Mouse (Mus musculus): ENCODE measurements at regions not wholly inside any gene's neighbourhood (a gene's known extent, or its start where the extent isn't known, plus 50 kb on each side); places are given as distances from the start of the nearest gene placed in this dataset.
"Not testable (repeated sequence)": the region's sequence is repeated elsewhere in the genome, so short reads cannot be mapped to it uniquely, and the experiment has no call there.

GRCm38 (mm10) chr4:124396566-124397283 is 213.9 kb downstream of the 3100002H09Rik start:
- peak; percentile 14 to 32 for DNase-seq (ENCODE audit: inconsistent age in 2 of 2, low spot score in 1 of 2)

- DNase-seq (ENCODE audit: inconsistent age in 2 of 2, low spot score in 1 of 2): no peak
Measured at GRCm38 (mm10) chr4:124395966-124396395, 214.6 kb downstream of the 3100002H09Rik start.

DNA sequence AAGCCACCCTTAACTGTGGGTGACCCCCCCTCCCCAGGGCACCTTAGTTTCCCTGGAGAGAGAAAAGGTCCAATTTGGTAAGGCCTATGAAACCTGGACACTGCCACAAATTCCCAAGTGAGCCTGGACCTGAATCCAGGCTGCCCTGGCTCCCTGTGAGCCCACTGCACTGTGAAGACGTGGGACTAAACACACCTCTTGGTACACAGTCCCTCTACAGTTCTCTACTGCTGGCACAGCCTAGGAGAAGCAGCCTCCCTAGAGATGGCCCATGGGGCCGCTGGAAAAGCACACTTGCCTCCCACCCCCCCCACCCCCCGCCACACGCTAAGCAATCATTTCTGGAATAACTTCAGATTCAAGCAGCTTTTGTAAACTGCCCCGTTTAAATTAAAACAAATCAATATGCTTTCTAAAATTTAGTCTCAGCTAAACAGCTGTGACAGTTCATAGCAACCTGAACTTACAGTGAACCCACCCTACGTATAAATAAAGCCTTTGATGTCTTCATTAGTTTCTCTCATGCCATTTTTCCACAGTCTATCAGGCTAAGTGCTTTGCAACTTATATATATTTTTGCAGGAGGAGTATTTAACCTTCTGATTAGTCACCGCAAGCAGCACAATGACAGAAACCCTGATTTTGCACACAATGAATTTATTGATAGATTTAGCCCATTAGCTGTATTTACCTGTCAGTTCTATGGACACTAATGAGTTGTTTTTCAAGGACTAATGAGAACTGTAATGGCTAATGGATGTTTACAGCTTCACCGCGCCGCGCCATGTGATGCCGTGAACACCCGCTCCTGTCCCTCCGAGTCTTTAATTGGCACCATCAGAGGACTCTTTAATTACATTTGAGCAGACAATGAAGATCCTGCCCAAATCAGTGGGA is 215.3 kb downstream of the 3100002H09Rik start:
- DNase-seq (ENCODE audit: inconsistent age in 2 of 2, low spot score in 1 of 2): no peak

DNA sequence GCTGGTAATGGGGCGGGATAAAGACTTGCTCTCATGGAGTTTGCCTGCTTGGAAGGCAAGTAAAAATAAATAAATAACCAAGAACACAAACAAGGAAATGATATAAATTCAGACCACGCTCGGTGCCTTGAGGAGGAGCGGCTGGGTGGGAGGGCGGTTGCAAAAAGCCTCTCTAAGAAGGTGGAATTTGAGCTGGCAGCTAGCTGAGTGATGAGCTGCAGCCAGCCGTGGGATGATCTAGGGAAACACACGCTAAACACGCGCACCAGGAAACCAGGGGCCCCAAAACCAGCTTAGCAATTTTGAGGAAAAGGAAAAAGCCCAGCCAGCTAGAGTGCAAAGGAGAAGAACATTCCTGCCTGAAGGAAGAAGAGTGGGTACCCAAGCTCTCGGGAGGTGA is 217.0 kb downstream of the 3100002H09Rik start:
- no peak for DNase-seq (ENCODE audit: inconsistent age in 2 of 2, low spot score in 1 of 2)

GRCm38 (mm10) chr4:124389067-124389466 is 221.5 kb downstream of the 3100002H09Rik start:
- DNase-seq (ENCODE audit: inconsistent age in 2 of 2, low spot score in 1 of 2): no peak

DNA sequence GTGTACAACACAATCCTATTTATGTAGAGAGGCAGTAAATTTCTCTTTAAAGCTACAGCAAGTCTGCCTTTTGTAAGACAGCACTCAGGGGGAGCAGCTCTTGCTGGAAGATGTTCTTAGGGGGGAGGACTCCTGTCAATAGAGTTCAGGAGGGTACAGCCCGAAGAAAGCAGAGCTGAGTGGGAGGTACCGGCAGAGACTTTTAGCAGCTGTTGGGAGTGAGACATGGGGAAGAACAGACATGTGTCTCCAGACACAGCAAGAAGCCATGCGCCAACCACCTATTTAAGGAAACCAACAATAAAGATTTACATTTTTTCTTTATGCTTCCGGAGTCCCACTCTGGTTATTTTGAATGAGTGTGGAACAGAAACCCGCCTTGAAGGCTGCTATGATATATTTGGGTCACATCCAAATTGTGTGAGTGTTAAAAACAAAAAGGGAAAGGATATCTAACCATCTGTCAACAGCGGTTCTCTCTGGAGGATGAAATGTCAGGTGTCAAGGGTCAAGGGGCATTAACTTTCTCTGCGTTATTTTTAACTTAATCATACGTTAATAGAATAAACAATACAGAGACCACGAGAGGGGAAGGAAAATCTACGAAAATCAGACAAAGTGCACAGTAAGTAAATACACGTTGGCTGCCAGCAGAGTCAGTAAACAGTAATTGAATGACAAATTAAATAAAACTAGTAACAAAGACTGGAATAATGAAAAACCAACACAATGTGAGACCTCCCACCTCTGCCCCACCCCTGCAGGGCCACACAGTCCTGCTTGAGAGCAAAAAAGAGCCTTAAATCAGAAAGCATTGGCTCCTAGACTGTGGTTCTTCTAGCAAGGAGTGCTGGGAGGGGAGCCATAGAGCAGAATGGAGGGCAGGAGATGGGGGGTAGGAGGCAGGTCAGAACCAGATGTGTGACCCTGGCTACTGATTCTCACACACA is 225.2 kb downstream of the 3100002H09Rik start:
- no peak for DNase-seq (ENCODE audit: inconsistent age in 2 of 2, low spot score in 1 of 2)

DNA sequence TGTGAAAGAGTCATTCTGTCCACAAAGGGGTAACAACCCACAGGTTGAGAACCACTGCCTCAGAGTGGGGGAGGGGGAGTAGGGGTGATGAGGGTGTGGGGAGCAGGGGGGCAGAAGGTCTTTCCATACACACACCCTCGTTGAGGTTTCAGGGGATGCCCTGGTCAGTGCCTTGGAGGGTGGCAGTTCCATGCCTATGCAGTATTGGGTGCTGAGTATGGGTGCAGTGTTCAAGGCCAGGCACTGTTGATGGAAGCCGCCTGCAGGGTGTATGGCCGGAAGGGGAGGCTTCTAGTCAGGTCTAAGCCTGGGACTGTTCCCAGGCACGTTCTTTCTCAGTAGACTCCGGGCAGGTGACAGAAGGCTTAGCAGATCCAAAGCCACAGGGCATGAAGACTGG is 234.1 kb downstream of the 3100002H09Rik start:
- DNase-seq (ENCODE audit: inconsistent age in 2 of 2, low spot score in 1 of 2): no peak

DNA sequence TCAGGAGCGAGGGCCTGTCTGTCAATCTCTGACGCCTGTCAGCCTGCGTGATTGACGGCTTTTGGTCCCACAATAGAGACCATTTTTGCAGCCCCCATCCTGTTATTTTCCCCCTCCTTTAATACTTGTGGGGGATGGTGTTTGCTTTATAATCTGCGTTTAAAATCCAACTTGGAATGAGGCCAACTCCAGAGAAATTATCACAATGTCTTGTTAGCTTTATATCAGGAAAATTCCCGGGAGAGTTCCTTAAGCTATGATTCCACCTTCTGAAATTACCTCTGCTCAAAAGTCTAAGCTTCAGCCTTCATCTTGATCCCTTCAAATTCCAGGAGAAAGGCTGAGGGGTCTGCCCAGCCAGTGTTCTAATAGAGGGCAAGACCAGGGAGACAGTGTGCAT is 235.0 kb downstream of the 3100002H09Rik start:
- DNase-seq (ENCODE audit: inconsistent age in 2 of 2, low spot score in 1 of 2): no peak

DNA sequence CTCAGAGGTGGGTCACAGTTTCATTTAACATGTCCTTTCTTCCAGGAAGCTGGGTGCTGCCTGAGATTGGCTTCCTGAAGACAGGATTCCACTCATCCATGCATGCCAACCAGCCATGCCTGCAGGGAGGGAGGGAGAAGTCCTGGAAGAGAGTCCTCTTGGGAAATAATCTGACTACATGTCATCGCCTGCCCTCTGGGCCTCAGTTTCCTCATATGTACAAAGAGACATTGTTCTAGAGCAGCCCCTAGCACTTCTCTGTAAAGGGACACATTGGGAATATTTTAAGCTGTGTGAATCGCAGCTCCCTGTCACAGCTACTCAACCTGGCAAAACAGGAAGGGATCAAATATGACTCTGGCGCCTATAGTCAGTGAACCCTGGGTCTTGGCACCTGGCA is 241.8 kb downstream of the 3100002H09Rik start:
- DNase-seq (ENCODE audit: inconsistent age in 2 of 2, low spot score in 1 of 2): no peak

DNA sequence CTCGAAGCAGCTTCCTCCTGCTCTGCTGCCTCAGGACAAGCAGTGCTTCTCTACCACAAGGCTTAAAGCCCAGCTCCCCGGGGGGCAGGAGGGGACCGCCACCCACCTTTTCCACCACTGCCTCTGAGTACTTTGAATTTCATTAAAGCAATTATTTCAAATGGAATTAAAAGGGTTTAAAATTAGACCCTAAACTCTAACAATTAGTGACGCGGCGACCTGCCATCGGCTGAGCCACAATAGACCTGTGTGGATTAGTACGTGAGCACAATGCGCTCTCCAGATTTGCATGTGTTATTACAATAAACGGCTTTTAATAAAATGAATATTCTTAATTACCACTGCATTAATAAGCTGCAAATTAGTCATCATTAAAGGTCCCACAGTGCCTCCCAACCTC is 242.5 kb downstream of the 3100002H09Rik start:
- DNase-seq (ENCODE audit: inconsistent age in 2 of 2, low spot score in 1 of 2): no peak

GRCm38 (mm10) chr4:124360578-124360908 is 250.1 kb downstream of the 3100002H09Rik start:
- DNase-seq (ENCODE audit: inconsistent age in 2 of 2, low spot score in 1 of 2): no peak

DNA sequence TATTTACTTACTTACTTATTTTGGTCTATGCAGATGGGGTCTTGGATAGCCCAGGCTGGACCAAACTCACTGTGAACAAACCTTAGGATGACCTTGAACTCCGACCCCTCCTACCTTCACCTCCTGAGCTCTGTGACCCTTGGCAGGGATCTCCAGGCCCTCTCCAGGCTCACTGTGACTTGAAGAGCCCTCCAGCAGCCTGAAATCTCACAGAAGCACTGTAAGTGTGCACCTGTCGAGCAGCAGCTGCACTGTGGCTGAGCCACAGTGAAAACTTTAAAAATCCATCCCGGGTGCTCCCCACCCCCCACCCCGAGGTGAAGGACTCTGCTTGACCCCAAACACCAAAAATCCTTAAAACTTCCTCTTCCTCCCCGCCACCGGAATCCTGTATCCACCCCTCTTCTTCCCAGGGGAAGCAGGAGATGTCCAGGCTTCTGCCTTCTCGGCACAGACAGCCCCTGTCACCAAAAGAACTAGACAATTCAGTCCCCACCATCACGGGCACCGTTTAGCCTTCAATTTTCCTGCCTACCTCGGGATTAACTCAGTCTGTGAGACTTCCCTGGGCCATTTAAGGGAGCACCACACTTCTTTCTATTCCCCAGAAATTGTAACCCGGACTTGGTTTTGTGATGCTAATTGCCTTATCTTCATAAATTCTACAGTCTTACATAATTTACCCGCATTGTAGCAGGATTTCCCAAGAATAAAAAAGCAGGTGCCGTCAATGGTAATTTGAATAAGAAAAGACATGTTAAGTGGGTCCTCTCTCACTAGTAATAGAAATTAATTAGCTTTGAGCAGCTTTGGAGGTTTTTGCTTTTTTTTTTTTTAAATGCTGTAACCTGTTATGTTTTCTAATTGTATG is 250.7 kb downstream of the 3100002H09Rik start:
- no peak for DNase-seq (ENCODE audit: inconsistent age in 2 of 2, low spot score in 1 of 2)

GRCm38 (mm10) chr4:124358456-124358855 is 252.1 kb downstream of the 3100002H09Rik start:
- not testable (repeated sequence) for DNase-seq (ENCODE audit: inconsistent age in 2 of 2, low spot score in 1 of 2)

DNA sequence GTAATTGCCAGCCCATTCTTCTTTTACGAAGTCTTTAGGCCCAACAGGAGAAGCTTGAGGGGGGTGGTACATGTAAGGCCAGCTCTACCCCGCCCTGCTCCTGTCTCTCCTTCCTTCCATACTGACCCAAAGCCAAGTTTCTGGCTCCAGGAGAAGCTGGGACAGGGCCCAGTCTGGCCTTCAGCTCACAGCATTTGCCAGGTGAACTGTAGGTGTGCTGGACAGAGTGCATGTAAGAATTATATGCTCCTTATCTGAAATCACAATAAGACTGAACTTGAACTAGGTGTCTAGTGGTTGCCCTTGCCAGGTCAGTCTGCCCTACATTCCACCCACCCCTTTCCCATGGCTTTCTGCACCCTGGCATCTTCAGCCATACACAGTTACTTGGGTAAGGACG is 260.2 kb downstream of the 3100002H09Rik start:
- no peak for DNase-seq (ENCODE audit: inconsistent age in 2 of 2, low spot score in 1 of 2)

DNA sequence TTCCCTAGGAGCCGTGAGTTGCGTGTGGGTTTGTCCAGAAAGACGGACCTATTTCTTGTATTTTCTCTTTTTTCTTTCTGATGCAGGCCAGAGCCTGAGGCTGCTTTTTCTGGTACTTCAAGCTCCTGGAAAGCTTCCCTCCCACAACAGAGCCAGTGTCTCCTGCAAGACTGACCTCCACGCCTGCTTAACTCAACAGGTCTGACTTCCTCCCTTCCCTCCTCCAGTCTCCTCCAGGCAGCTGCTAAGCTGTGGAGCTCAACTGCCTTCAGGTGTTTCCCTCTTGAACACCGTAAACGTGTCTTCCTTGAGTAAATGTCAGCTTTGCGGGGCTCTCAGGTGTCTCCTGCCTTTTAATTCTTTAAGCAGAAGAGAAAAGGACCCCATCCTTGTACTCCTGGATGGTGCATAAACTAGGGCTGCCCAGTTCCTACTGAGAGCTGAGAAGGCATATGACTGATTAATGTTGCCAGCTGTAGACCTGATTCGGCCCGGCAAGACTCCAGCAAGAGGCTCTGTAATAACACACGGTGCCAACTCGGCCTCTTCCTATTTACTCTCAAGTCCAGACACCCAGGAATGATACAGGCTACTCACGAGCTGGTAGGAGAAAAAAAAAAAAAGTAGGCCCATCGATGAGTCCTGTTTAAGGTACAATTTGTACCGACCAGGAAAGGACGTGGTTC is 260.9 kb downstream of the 3100002H09Rik start:
- DNase-seq (ENCODE audit: inconsistent age in 2 of 2, low spot score in 1 of 2): no peak

DNA sequence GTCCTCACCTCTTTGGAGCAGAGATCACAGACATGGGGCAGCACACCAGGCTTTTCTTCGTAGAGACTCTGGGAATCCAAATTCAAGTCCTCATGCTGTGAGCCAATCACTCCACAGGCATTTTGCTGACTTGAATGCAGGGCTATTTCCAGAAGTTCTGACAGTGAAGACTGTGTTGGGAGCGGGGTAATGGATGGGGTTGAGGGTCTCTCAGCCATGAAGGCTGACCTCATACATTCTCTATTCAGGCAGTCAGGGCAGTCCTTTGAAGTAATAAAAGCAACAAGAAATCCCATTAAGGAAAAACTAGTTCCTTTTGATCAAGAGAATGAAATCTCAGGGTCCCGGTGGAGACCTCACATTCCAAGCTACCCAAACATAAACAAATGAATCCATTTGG is 261.5 kb downstream of the 3100002H09Rik start:
- DNase-seq (ENCODE audit: inconsistent age in 2 of 2, low spot score in 1 of 2): no peak

GRCm38 (mm10) chr4:124340073-124340472 is 270.5 kb downstream of the 3100002H09Rik start:
- DNase-seq (ENCODE audit: inconsistent age in 2 of 2, low spot score in 1 of 2): no peak

DNA sequence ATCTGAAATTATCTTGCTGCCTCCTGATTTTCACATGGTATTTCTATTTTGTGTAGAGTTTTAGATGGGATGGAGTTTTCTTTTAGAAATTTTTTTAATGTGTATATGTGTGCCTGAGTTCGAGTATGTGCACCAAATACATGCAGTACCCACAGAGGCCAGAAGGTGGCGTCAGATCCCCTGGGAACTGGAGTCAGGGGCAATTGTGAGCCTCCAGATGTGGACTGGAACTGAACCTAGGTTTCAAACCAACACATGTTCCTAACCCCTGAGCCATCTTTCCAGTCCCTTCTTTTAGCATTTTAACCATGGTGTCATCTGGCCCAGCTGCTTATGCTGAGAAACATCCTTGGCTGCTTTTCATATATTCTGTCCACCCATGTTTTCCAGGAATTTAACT is 274.9 kb downstream of the 3100002H09Rik start:
- no peak for DNase-seq (ENCODE audit: inconsistent age in 2 of 2, low spot score in 1 of 2)

GRCm38 (mm10) chr4:124332974-124333373 is 277.6 kb downstream of the 3100002H09Rik start:
- no peak for DNase-seq (ENCODE audit: inconsistent age in 2 of 2, low spot score in 1 of 2)

DNA sequence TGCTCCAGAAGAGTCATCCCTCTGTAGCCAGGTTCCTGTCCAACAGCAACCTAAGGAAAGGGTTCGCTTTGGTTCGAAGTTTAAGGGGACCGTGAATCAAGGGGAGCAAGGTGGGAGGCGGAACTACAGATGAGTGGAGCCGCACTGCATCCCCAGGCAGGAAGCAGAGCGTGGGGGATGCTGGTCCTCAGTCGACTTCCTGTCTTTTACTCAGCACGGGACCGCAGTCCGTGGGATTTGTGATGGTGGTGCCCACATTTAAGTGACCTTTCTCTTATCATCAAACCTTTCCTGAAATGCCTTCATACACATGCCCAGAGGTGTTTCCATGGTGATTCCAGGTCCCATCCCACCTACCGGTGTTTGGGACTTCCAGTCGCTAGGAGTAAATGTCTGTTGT is 278.2 kb downstream of the 3100002H09Rik start:
- no peak for DNase-seq (ENCODE audit: inconsistent age in 2 of 2, low spot score in 1 of 2)

Data from adrenal gland, adult (tissue).